Mouse (Mus musculus): ENCODE data around the gene Reln. TPM values are rescaled to one million over a fixed set of nuclear protein-coding genes. Genes with fewer than 3 reads are reported as not detected.

Gene Reln
- polyA plus RNA-seq, 1 experiment from 2014 or later = 118 TPM

- WGBS = 90% methylated on average over 3 of the region's 3 CpGs
- H3K9ac ChIP-seq (replicated peaks; ENCODE audit: low read depth, low read length) = no peak overlapping the region
Observed at GRCm38 (mm10) chr5:21909713-21910112, 434.8 kb downstream of the Reln start.

DNA sequence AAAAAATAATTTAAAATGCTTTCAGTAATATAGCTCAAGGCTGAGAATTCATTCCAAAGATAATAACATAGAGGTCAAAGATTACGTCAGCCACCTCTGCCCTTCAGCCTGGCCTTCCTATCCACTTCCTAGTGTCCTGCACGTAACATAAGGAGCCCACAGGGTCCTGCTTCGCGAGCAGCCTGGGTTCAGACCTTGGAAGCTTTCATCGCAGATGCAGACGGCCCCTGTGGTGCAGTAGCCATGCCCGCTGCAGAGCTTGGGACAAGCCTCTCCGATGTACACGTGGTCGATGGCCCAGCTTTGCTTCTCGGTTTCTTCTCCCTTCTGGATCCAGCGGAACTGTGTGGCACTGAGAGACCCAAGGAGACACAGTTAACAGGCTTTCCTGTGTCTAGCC lies 443.1 kb downstream of the Reln start:
- H3K4me1 ChIP-seq (ENCODE audit: control insufficient read depth, insufficient read depth, low read length) = no peaks in the 10 kb centered on the region
- 71% methylated on average over 12 of the region's 12 CpGs for WGBS

More at GRCm38 (mm10) chr5:21909713-21910112, 434.8 kb downstream of the Reln start:
- H3K9me3 ChIP-seq (ENCODE audit: control insufficient read depth, low read length) = no peaks in the 10 kb centered on the region
- ATAC-seq (ENCODE audit: low read depth) = no peak
- no peak overlapping the region for H3K27ac ChIP-seq (ENCODE audit: low read depth, low read length)
- no peaks in the 10 kb centered on the region for H3K36me3 ChIP-seq (ENCODE audit: control insufficient read depth, insufficient read depth, low read length)
- H3K4me2 ChIP-seq (ENCODE audit: low read depth, low read length) = no peak overlapping the region
- no peak overlapping the region for H3K4me3 ChIP-seq (ENCODE audit: low read depth, low read length)
- H3K4me1 ChIP-seq (ENCODE audit: control insufficient read depth, insufficient read depth, low read length) = no peaks in the 10 kb centered on the region
- no peaks in the 10 kb centered on the region for H3K27me3 ChIP-seq (ENCODE audit: control insufficient read depth, insufficient read depth, low read length)

DNA sequence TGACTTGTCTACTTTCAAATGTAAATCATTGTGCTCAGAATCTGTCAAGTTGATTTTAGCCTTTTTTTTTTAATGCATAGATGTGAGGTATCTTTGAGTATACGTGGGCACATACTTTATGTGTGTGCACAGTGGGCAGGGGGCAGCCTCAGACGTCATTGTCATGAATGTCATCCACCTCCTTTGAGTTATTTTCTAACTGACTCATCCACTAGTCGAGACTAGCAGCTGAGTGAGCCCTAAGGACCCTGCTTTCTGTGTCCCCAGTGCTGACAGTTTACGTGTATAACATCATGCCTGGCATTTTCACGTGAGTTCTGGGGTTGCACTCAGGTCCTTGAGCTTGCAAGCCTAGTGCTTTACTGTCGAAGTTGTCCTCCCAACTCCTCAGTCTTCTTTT lies 443.6 kb downstream of the Reln start:
- WGBS = 70% methylated on average over 6 of the region's 6 CpGs
- H3K4me3 ChIP-seq (ENCODE audit: low read depth, low read length) = no peak overlapping the region
- no peak for ATAC-seq (ENCODE audit: low read depth)

More for the DNA sequence above, 443.1 kb downstream of the Reln start:
- no peak for ATAC-seq (ENCODE audit: low read depth)
- H3K4me3 ChIP-seq (ENCODE audit: low read depth, low read length) = no peak overlapping the region
- no peaks in the 10 kb centered on the region for H3K9me3 ChIP-seq (ENCODE audit: control insufficient read depth, low read length)
- no peak overlapping the region for H3K27ac ChIP-seq (ENCODE audit: low read depth, low read length)
- H3K4me2 ChIP-seq (ENCODE audit: low read depth, low read length) = no peak overlapping the region
- no peaks in the 10 kb centered on the region for H3K36me3 ChIP-seq (ENCODE audit: control insufficient read depth, insufficient read depth, low read length)
- H3K27me3 ChIP-seq (ENCODE audit: control insufficient read depth, insufficient read depth, low read length) = no peaks in the 10 kb centered on the region
- H3K9ac ChIP-seq (replicated peaks; ENCODE audit: low read depth, low read length) = no peak overlapping the region

GRCm38 (mm10) chr5:21898875-21899274 lies 445.6 kb downstream of the Reln start:
- 0 out of 2 replicates have a peak, but pooled peaks cover 3% of the 10 kb centered on the region for H3K36me3 ChIP-seq (ENCODE audit: control insufficient read depth, insufficient read depth, low read length)
- H3K9me3 ChIP-seq (ENCODE audit: control insufficient read depth, low read length) = no peaks in the 10 kb centered on the region
- H3K4me1 ChIP-seq (ENCODE audit: control insufficient read depth, insufficient read depth, low read length) = no peaks in the 10 kb centered on the region
- ATAC-seq (ENCODE audit: low read depth) = no peak
- no peak overlapping the region for H3K4me3 ChIP-seq (ENCODE audit: low read depth, low read length)
- 87% methylated on average over 6 of the region's 6 CpGs for WGBS
- no peak overlapping the region for H3K27ac ChIP-seq (ENCODE audit: low read depth, low read length)
- H3K9ac ChIP-seq (replicated peaks; ENCODE audit: low read depth, low read length) = no peak overlapping the region
- H3K4me2 ChIP-seq (ENCODE audit: low read depth, low read length) = no peak overlapping the region
- H3K27me3 ChIP-seq (ENCODE audit: control insufficient read depth, insufficient read depth, low read length) = no peaks in the 10 kb centered on the region

More for the DNA sequence above, 443.6 kb downstream of the Reln start:
- 0 out of 2 replicates have a peak, but pooled peaks cover under 1% of the 10 kb centered on the region for H3K36me3 ChIP-seq (ENCODE audit: control insufficient read depth, insufficient read depth, low read length)
- no peak overlapping the region for H3K9ac ChIP-seq (replicated peaks; ENCODE audit: low read depth, low read length)
- H3K27ac ChIP-seq (ENCODE audit: low read depth, low read length) = no peak overlapping the region
- no peaks in the 10 kb centered on the region for H3K27me3 ChIP-seq (ENCODE audit: control insufficient read depth, insufficient read depth, low read length)
- H3K4me1 ChIP-seq (ENCODE audit: control insufficient read depth, insufficient read depth, low read length) = no peaks in the 10 kb centered on the region
- H3K9me3 ChIP-seq (ENCODE audit: control insufficient read depth, low read length) = no peaks in the 10 kb centered on the region
- no peak overlapping the region for H3K4me2 ChIP-seq (ENCODE audit: low read depth, low read length)

- WGBS = 69% methylated on average over 14 of the region's 14 CpGs
- H3K27me3 ChIP-seq (ENCODE audit: control insufficient read depth, insufficient read depth, low read length) = no peaks in the 10 kb centered on the region
- H3K27ac ChIP-seq (ENCODE audit: low read depth, low read length) = no peak overlapping the region
- H3K9ac ChIP-seq (replicated peaks; ENCODE audit: low read depth, low read length) = no peak overlapping the region
- H3K36me3 ChIP-seq (ENCODE audit: control insufficient read depth, insufficient read depth, low read length) = 0 out of 2 replicates have a peak, but pooled peaks cover 3% of the 10 kb centered on the region
- no peak overlapping the region for H3K4me3 ChIP-seq (ENCODE audit: low read depth, low read length)
- ATAC-seq (ENCODE audit: low read depth) = no peak
- no peak overlapping the region for H3K4me2 ChIP-seq (ENCODE audit: low read depth, low read length)
- no peaks in the 10 kb centered on the region for H3K4me1 ChIP-seq (ENCODE audit: control insufficient read depth, insufficient read depth, low read length)
- no peaks in the 10 kb centered on the region for H3K9me3 ChIP-seq (ENCODE audit: control insufficient read depth, low read length)
Observed at GRCm38 (mm10) chr5:21896586-21896985, 447.9 kb downstream of the Reln start.

DNA sequence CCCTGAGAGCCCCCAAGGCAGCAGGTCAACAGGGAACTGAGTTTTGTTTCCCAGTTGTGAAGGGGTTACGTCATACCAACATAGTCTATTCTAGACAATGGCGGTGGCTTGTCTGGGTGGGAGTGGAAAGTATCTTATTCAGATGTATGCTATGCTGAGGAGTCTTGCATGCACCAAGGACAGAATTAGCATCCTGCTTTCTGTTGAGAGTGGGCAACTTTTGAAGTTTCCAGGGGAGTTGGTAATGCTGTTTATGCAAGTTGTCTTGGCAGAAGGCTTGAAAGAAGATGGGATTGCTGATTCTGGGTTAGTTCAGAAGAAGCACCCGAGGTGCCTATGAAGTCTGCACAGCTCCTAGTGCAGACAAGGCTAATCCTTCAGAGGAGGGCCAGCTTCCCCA lies 450.3 kb downstream of the Reln start:
- 83% methylated on average over 3 of the region's 3 CpGs for WGBS
- H3K36me3 ChIP-seq (ENCODE audit: control insufficient read depth, insufficient read depth, low read length) = 0 out of 2 replicates have a peak, but pooled peaks cover 3% of the 10 kb centered on the region
- H3K4me2 ChIP-seq (ENCODE audit: low read depth, low read length) = no peak overlapping the region
- no peak overlapping the region for H3K27ac ChIP-seq (ENCODE audit: low read depth, low read length)
- no peaks in the 10 kb centered on the region for H3K27me3 ChIP-seq (ENCODE audit: control insufficient read depth, insufficient read depth, low read length)
- H3K9ac ChIP-seq (replicated peaks; ENCODE audit: low read depth, low read length) = no peak overlapping the region
- H3K9me3 ChIP-seq (ENCODE audit: control insufficient read depth, low read length) = no peaks in the 10 kb centered on the region
- no peak overlapping the region for H3K4me3 ChIP-seq (ENCODE audit: low read depth, low read length)
- no peaks in the 10 kb centered on the region for H3K4me1 ChIP-seq (ENCODE audit: control insufficient read depth, insufficient read depth, low read length)
- no peak for ATAC-seq (ENCODE audit: low read depth)

DNA sequence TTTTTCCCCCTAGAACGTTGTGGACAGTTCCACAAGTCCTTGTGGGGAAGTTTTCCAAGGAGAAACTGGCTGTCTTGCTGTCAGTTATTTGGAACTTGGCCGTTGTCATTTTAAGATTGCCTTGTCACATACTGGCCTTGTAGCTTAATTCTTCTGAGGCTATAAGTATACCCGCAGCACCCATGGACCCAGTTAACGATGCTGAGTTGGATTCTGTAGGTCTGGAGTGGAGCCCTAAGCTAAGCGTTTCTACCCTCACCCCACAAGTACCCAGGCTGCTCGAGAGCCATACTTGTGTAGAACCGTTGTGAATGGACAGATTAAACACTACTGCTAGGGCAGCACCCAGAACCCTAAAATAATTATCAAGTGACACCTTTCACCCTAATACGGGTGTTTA lies 477.8 kb downstream of the Reln start:
- no peak overlapping the region for H3K4me2 ChIP-seq (ENCODE audit: low read depth, low read length)
- ATAC-seq (ENCODE audit: low read depth) = no peak
- no peak overlapping the region for H3K4me3 ChIP-seq (ENCODE audit: low read depth, low read length)
- no peaks in the 10 kb centered on the region for H3K27me3 ChIP-seq (ENCODE audit: control insufficient read depth, insufficient read depth, low read length)
- H3K36me3 ChIP-seq (ENCODE audit: control insufficient read depth, insufficient read depth, low read length) = no peaks in the 10 kb centered on the region
- 65% methylated on average over 8 of the region's 8 CpGs for WGBS
- no peak overlapping the region for H3K27ac ChIP-seq (ENCODE audit: low read depth, low read length)
- H3K9me3 ChIP-seq (ENCODE audit: control insufficient read depth, low read length) = no peaks in the 10 kb centered on the region
- H3K4me1 ChIP-seq (ENCODE audit: control insufficient read depth, insufficient read depth, low read length) = peaks cover 4% of the 10 kb centered on the region; the same call in 1 of the 2 replicates
- H3K9ac ChIP-seq (replicated peaks; ENCODE audit: low read depth, low read length) = no peak overlapping the region

GRCm38 (mm10) chr5:21866311-21866712 lies 478.2 kb downstream of the Reln start:
- ATAC-seq (ENCODE audit: low read depth) = peak; percentile 87
- no peak overlapping the region for H3K4me3 ChIP-seq (ENCODE audit: low read depth, low read length)
- no peaks in the 10 kb centered on the region for H3K9me3 ChIP-seq (ENCODE audit: control insufficient read depth, low read length)
- WGBS = 9% methylated on average over 6 of the region's 6 CpGs
- H3K27me3 ChIP-seq (ENCODE audit: control insufficient read depth, insufficient read depth, low read length) = no peaks in the 10 kb centered on the region
- no peaks in the 10 kb centered on the region for H3K36me3 ChIP-seq (ENCODE audit: control insufficient read depth, insufficient read depth, low read length)
- peak overlapping the region; percentile 45 for H3K4me2 ChIP-seq (ENCODE audit: low read depth, low read length)
- no peak overlapping the region for H3K27ac ChIP-seq (ENCODE audit: low read depth, low read length)
- peaks cover 4% of the 10 kb centered on the region; the same call in 1 of the 2 replicates for H3K4me1 ChIP-seq (ENCODE audit: control insufficient read depth, insufficient read depth, low read length)
- no peak overlapping the region for H3K9ac ChIP-seq (replicated peaks; ENCODE audit: low read depth, low read length)

GRCm38 (mm10) chr5:21865346-21866107 lies 479.0 kb downstream of the Reln start, which contains the start of gene Slc26a5:
Slc26a5 (minus strand) TSS chr5:21865604.
- no peak within 1 kb of the TSS for H3K9ac ChIP-seq (replicated peaks; ENCODE audit: low read depth, low read length)
- H3K4me3 ChIP-seq (ENCODE audit: low read depth, low read length) = peak within 1 kb of the TSS; percentile 17; the same call in 1 of the 2 replicates
- ATAC-seq (ENCODE audit: low read depth) = peak; percentile 63
- H3K27me3 ChIP-seq (ENCODE audit: control insufficient read depth, insufficient read depth, low read length) = no peaks in the 10 kb centered on the region
- H3K9me3 ChIP-seq (ENCODE audit: control insufficient read depth, low read length) = no peaks in the 10 kb centered on the region
- no peaks in the 10 kb centered on the region for H3K36me3 ChIP-seq (ENCODE audit: control insufficient read depth, insufficient read depth, low read length)
- peak within 1 kb of the TSS; percentile 45 for H3K4me2 ChIP-seq (ENCODE audit: low read depth, low read length)
- no peak within 1 kb of the TSS for H3K27ac ChIP-seq (ENCODE audit: low read depth, low read length)
- 1% methylated on average over 28 of the region's 29 CpGs for WGBS
- H3K4me1 ChIP-seq (ENCODE audit: control insufficient read depth, insufficient read depth, low read length) = peaks cover 4% of the 10 kb centered on the region; the same call in 1 of the 2 replicates
